Mouse (Mus musculus): ENCODE measurements around the gene Nme7. TPM values are rescaled to one million over a fixed set of nuclear protein-coding genes. Genes with fewer than 3 reads are reported as not detected.

The Nme7 gene
- total and polyA plus RNA-seq, 3 experiments = 23.5 to 33.2 (median 25.3) TPM

DNA sequence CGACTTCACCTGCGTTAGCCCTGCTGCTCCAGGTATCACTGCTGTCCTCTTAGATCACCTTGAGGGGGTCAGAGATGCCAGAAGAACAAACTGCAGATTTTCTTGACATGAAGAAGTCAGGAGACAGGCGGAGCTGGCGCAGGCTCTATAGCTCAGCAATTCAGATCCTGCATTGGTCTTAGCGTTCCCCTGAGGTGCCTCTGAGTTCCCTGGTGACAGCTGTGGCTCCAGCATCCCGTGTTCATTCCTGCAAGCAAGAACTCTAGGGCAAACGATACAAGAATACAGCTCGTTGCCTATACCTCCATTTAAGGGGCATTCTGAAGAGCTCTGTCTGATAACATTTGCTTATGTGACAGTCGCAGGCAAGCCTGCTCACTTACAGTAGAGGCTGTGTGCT lies 124.7 kb downstream of the Nme7 start:
- in situ Hi-C loops (cut with MboI; ENCODE audit: low pct_ligation_motif_present, low pct_unique_long_range_greater_than_20kb, low sequenced_read_pairs) (no loop called here), dilution Hi-C loops (cut with MboI; ENCODE audit: extremely low pct_ligation_motif_present, extremely low pct_unique_long_range_greater_than_20kb, low sequenced_read_pairs) (no loop called here)

DNA sequence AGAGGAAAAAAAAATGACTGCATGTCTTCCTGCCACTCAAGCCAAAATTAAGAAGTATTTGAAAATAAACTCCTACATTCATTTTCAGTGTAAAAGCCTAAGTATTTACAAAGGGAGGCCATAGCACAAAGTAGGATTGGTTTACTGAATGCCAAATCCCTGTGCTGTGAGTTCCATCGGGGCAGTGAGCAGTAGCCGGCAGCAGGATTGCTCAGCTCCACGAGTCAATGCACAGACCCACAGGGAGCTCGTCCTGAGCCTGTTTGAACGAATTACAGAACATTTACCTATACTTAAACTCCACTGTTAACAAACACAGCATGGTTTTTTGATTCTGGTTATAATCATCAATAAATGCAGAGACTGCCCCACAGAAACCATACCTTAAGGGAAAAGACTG lies 128.7 kb downstream of the Nme7 start:
- no peak overlapping the region for H3K27ac ChIP-seq (ENCODE audit: insufficient read depth, low read depth)
- H3K4me3 ChIP-seq (replicated peaks in 1 of 3; ENCODE audit: low read depth in 2 of 3, low read length in 2 of 3, poor library complexity in 1 of 3) = no peak overlapping the region
- H3K36me3 ChIP-seq (replicated peaks in 1 of 2; ENCODE audit: control insufficient read depth in 1 of 2, insufficient read depth in 1 of 2, low read length in 1 of 2) = peaks cover 3 to 16% of the 10 kb centered on the region in 2 experiments
- H3K79me2 ChIP-seq (replicated peaks; ENCODE audit: control insufficient read depth, extremely low read depth, insufficient read depth, poor library complexity, severe bottlenecking) = no peaks in the 10 kb centered on the region
- H3K4me2 ChIP-seq (ENCODE audit: insufficient read depth, low read depth, poor library complexity, severe bottlenecking) = no peak overlapping the region
- no peaks in the 10 kb centered on the region for H3K4me1 ChIP-seq (ENCODE audit: control insufficient read depth in 1 of 2, insufficient read depth in 2 of 2)
- H3K9ac ChIP-seq (ENCODE audit: insufficient read depth, low read depth) = no peak overlapping the region
- in situ Hi-C loops (cut with MboI; ENCODE audit: low pct_ligation_motif_present, low pct_unique_long_range_greater_than_20kb, low sequenced_read_pairs) = no loop called here
- TF ChIP-seq MXI1 (IDR thresholded peaks at IDR 0.05; ENCODE audit: low read depth, low read length) (no peak), MAFK (IDR thresholded peaks at IDR 0.05; ENCODE audit: insufficient replicate concordance, low read length) (no peak), ETS1 (conservative IDR thresholded peaks at IDR 0.05; ENCODE audit: low read depth, low read length) (no peak), RCOR1 (conservative IDR thresholded peaks at IDR 0.05; ENCODE audit: low read depth, low read length) (no peak), RAD21 (IDR thresholded peaks at IDR 0.05; ENCODE audit: low read depth, low read length) (no peak), NRF1 (IDR thresholded peaks at IDR 0.05; ENCODE audit: low read depth, low read length) (no peak), NELFE (IDR thresholded peaks at IDR 0.05; ENCODE audit: low read depth, low read length) (no peak), MAZ (IDR thresholded peaks at IDR 0.05; ENCODE audit: low read depth, low read length) (no peak), POLR2A (IDR thresholded peaks at IDR 0.05; ENCODE audit: low read depth, low read length) (no peak), USF2 (conservative IDR thresholded peaks at IDR 0.05; ENCODE audit: low read depth, low read length) (no peak), EP300 (IDR thresholded peaks at IDR 0.05; ENCODE audit: low read length) (no peak), PAX5 (IDR thresholded peaks at IDR 0.05; ENCODE audit: low read length) (no peak), ZMIZ1 (IDR thresholded peaks at IDR 0.05; ENCODE audit: low read depth, low read length) (no peak), ZNF384 (IDR thresholded peaks at IDR 0.05; ENCODE audit: low read depth, low read length) (no peak), TCF12 (IDR thresholded peaks at IDR 0.05; ENCODE audit: low read depth, low read length) (no peak), KAT2A (IDR thresholded peaks at IDR 0.05; ENCODE audit: insufficient replicate concordance, low read length) (no peak), TBP (conservative IDR thresholded peaks at IDR 0.05; ENCODE audit: low read depth, low read length) (no peak), GABPA (IDR thresholded peaks at IDR 0.05; ENCODE audit: insufficient replicate concordance, low read depth, low read length) (no peak)
- dilution Hi-C loops (cut with MboI; ENCODE audit: extremely low pct_ligation_motif_present, extremely low pct_unique_long_range_greater_than_20kb, low sequenced_read_pairs) = no loop called here
- no peaks in the 10 kb centered on the region for H3K9me3 ChIP-seq (replicated peaks; ENCODE audit: low read length)
- no peak for DNase-seq (ENCODE audit: extremely low read depth)
- no peaks in the 10 kb centered on the region for H3K27me3 ChIP-seq (replicated peaks)

More for the DNA sequence above, 124.7 kb downstream of the Nme7 start:
- no peak overlapping the region for H3K4me3 ChIP-seq (replicated peaks in 1 of 3; ENCODE audit: low read depth in 2 of 3, low read length in 2 of 3, poor library complexity in 1 of 3)
- H3K4me2 ChIP-seq (ENCODE audit: insufficient read depth, low read depth, poor library complexity, severe bottlenecking) = no peak overlapping the region
- H3K9ac ChIP-seq (ENCODE audit: insufficient read depth, low read depth) = no peak overlapping the region
- no peaks in the 10 kb centered on the region for H3K9me3 ChIP-seq (replicated peaks; ENCODE audit: low read length)
- TF ChIP-seq ZNF384 (IDR thresholded peaks at IDR 0.05; ENCODE audit: low read depth, low read length) = no peak
- no peak for TF ChIP-seq JUN (IDR thresholded peaks at IDR 0.05; ENCODE audit: insufficient read depth, low read depth, low read length)
- no peak for TF ChIP-seq E2F4 (IDR thresholded peaks at IDR 0.05; ENCODE audit: insufficient replicate concordance, low read depth, low read length)
- TF ChIP-seq ZC3H11A (IDR thresholded peaks at IDR 0.05; ENCODE audit: low read depth, low read length) = no peak
- no peak for TF ChIP-seq JUND (conservative IDR thresholded peaks at IDR 0.05; ENCODE audit: low read depth, low read length)
- no peak for TF ChIP-seq PAX5 (IDR thresholded peaks at IDR 0.05; ENCODE audit: low read length)
- no peak for TF ChIP-seq TCF12 (IDR thresholded peaks at IDR 0.05; ENCODE audit: low read depth, low read length)
- no peaks in the 10 kb centered on the region for H3K27me3 ChIP-seq (replicated peaks)
- peaks cover 0 to 8% of the 10 kb centered on the region in 2 experiments for H3K36me3 ChIP-seq (replicated peaks in 1 of 2; ENCODE audit: control insufficient read depth in 1 of 2, insufficient read depth in 1 of 2, low read length in 1 of 2)
- H3K79me2 ChIP-seq (replicated peaks; ENCODE audit: control insufficient read depth, extremely low read depth, insufficient read depth, poor library complexity, severe bottlenecking) = no peaks in the 10 kb centered on the region
- H3K4me1 ChIP-seq (ENCODE audit: control insufficient read depth in 1 of 2, insufficient read depth in 2 of 2) = no peaks in the 10 kb centered on the region
- DNase-seq (ENCODE audit: extremely low read depth) = no peak
- no peak overlapping the region for H3K27ac ChIP-seq (ENCODE audit: insufficient read depth, low read depth)

Data from CH12.LX (cell line).